Comparison of ENCODE assay signal across 13 mouse cellular contexts in the genomic region with DNA sequence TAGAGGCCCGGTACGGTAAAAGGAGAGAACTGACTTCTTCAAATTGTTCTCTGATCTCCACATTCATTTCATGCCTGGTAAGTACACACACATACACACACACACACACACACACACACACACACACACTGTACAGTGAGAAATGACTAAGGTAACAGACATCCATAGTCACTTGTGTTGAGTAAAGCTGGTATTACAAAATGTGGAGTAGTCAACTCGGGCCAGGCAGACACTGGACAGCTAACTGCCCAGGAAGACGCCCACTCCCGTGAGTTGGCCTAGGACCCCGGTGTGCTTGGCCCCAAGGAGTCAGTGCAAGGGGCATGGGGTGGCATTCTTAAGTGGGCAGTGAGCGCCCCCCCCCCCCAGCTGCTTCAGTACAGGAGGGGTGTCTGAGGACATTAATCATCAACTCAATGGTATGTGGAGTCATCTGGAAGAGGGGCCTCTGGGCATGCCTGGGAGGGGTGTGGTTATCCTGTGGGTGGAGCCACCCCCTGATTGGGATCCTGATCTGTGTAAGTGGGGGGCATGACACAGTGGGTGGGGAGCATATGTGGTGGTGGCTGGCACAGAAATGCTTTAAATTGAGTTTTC. TPM values are rescaled to one million over a fixed set of nuclear protein-coding genes. Genes with fewer than 3 reads are reported as not detected.
DNase-seq lines count a peak whose midpoint lies in the region; ATAC-seq and TF ChIP-seq lines count a peak whose summit lies in the region.
"Had no signal": no experiment of that assay in that cellular context is flagged by ENCODE, and none has a peak within 500 bp of the region (broad histone marks: within the 10 kb centered on the region; RNA-seq: fewer than 3 reads in every experiment).

No protein-coding gene starts in this region.

- in situ Hi-C loops in CH12.LX (cut with MboI; ENCODE audit: low pct_ligation_motif_present, low pct_unique_long_range_greater_than_20kb, low sequenced_read_pairs) (no loop called here), Patski (cut with MboI; ENCODE audit: low pct_unique_long_range_greater_than_20kb) (no loop called here)

- H3K36me3 ChIP-seq in liver, embryonic 15.5 days (replicated peaks) = no peaks in the 10 kb centered on the region
- no peaks in the 10 kb centered on the region for H3K36me3 ChIP-seq in liver, embryonic 12.5 days
- H3K36me3 ChIP-seq in CH12.LX (replicated peaks in 1 of 2; ENCODE audit: control insufficient read depth in 1 of 2, insufficient read depth in 1 of 2, low read length in 1 of 2) = no peaks in the 10 kb centered on the region
- H3K36me3 ChIP-seq: hindbrain, embryonic 12.5 days; neural tube, embryonic 15.5 days had no signal

- peaks cover 13% of the 10 kb centered on the region for H3K4me1 ChIP-seq in liver, embryonic 15.5 days (replicated peaks)
- H3K4me1 ChIP-seq in liver, embryonic 12.5 days = peaks cover 24% of the 10 kb centered on the region
- H3K4me1 ChIP-seq in CH12.LX (ENCODE audit: control insufficient read depth in 1 of 2, insufficient read depth in 2 of 2) = peaks cover 14 to 47% of the 10 kb centered on the region in 2 experiments

- CTCF ChIA-PET in Patski (lab: Charles Lee) = no interaction called here

- DNase-seq in CH12.LX (ENCODE audit: extremely low read depth) (no peak), Patski (ENCODE audit: low read depth, low spot score) (no peak)
- no peak for DNase-seq in spleen, adult 18-20 months
- DNase-seq: adrenal gland, postnatal 14 days; cerebellum, postnatal 10 days; lung, embryonic 14.5 days; thymus, adult 2 months had no signal

- no peak for TF ChIP-seq CTCF in CH12.LX (conservative IDR thresholded peaks at IDR 0.05 in 1 of 2, IDR thresholded peaks at IDR 0.05 in 1 of 2; ENCODE audit: low read depth in 2 of 2, low read length in 2 of 2)
- no peak for TF ChIP-seq CTCF in Patski (IDR thresholded peaks at IDR 0.05)

- TF ChIP-seq POLR2A in CH12.LX (IDR thresholded peaks at IDR 0.05; ENCODE audit: low read depth, low read length) = no peak

- no peak for TF ChIP-seq EP300 in CH12.LX (IDR thresholded peaks at IDR 0.05; ENCODE audit: low read length)

- ATAC-seq in liver, embryonic 15.5 days (ENCODE audit: insufficient read depth) = no peak
- ATAC-seq in liver, embryonic 12.5 days = no peak
- peak; percentile 42 for ATAC-seq in Patski
- ATAC-seq in megakaryocyte, adult 5-6 weeks (ENCODE audit: poor library complexity, severe bottlenecking) = peak; percentile 78
- ATAC-seq in activated CD4-positive, CD25-positive, alpha-beta regulatory T cell, adult 4 months = no peak

- POLR2A ChIA-PET in Patski (lab: Charles Lee) = interaction anchor here (0.6 kb wide), 2 partner anchors 41 to 69 kb away, joined by 3 read pairs; no protein-coding TSS in a partner anchor

- H3K9me3 ChIP-seq in liver, embryonic 15.5 days (replicated peaks) = no peaks in the 10 kb centered on the region
- H3K9me3 ChIP-seq in liver, embryonic 12.5 days (replicated peaks) = no peaks in the 10 kb centered on the region
- no peaks in the 10 kb centered on the region for H3K9me3 ChIP-seq in CH12.LX (replicated peaks; ENCODE audit: low read length)
- H3K9me3 ChIP-seq: hindbrain, embryonic 12.5 days; neural tube, embryonic 15.5 days had no signal

- no peak overlapping the region for H3K27ac ChIP-seq in liver, embryonic 15.5 days (replicated peaks)
- no peak overlapping the region for H3K27ac ChIP-seq in liver, embryonic 12.5 days
- H3K27ac ChIP-seq in CH12.LX (ENCODE audit: insufficient read depth, low read depth) = no peak overlapping the region
- H3K27ac ChIP-seq: hindbrain, embryonic 12.5 days; neural tube, embryonic 15.5 days had no signal

- H3K27me3 ChIP-seq in liver, embryonic 15.5 days = peaks cover 11% of the 10 kb centered on the region
- H3K27me3 ChIP-seq in liver, embryonic 12.5 days (replicated peaks) = peaks cover 11% of the 10 kb centered on the region
- H3K27me3 ChIP-seq in CH12.LX (replicated peaks) = no peaks in the 10 kb centered on the region
- no peaks in the 10 kb centered on the region for H3K27me3 ChIP-seq in Patski
- H3K27me3 ChIP-seq: hindbrain, embryonic 12.5 days; neural tube, embryonic 15.5 days had no signal

- H3K4me3 ChIP-seq in liver, embryonic 15.5 days (replicated peaks) = no peak overlapping the region
- no peak overlapping the region for H3K4me3 ChIP-seq in liver, embryonic 12.5 days
- H3K4me3 ChIP-seq in CH12.LX (replicated peaks in 1 of 3; ENCODE audit: low read depth in 2 of 3, low read length in 2 of 3, poor library complexity in 1 of 3) = no peak overlapping the region
- H3K4me3 ChIP-seq: hindbrain, embryonic 12.5 days; neural tube, embryonic 15.5 days had no signal

- no peak for TF ChIP-seq RAD21 in CH12.LX (IDR thresholded peaks at IDR 0.05; ENCODE audit: low read depth, low read length)

- H3K79me2 ChIP-seq in CH12.LX (replicated peaks; ENCODE audit: control insufficient read depth, extremely low read depth, insufficient read depth, poor library complexity, severe bottlenecking) = no peaks in the 10 kb centered on the region

- no peak overlapping the region for H3K9ac ChIP-seq in liver, embryonic 15.5 days
- H3K9ac ChIP-seq in liver, embryonic 12.5 days = no peak overlapping the region
- no peak overlapping the region for H3K9ac ChIP-seq in CH12.LX (ENCODE audit: insufficient read depth, low read depth)
- H3K9ac ChIP-seq: hindbrain, embryonic 12.5 days; lung, embryonic 14.5 days; neural tube, embryonic 15.5 days had no signal

- H3K4me2 ChIP-seq in liver, embryonic 15.5 days = 0 out of 2 replicates have a peak overlapping the region, but pooled peaks have one; percentile 6
- H3K4me2 ChIP-seq in liver, embryonic 12.5 days = no peak overlapping the region
- H3K4me2 ChIP-seq in CH12.LX (ENCODE audit: insufficient read depth, low read depth, poor library complexity, severe bottlenecking) = no peak overlapping the region
- H3K4me2 ChIP-seq: hindbrain, embryonic 12.5 days; lung, embryonic 14.5 days; neural tube, embryonic 15.5 days had no signal

- 77% methylated on average over 7 of the region's 7 CpGs for WGBS in liver, embryonic 15.5 days (ENCODE audit: insufficient replicate concordance)
- 63% methylated on average over 7 of the region's 7 CpGs for WGBS in liver, embryonic 12.5 days (ENCODE audit: insufficient replicate concordance)

- dilution Hi-C loops in CH12.LX (cut with MboI; ENCODE audit: extremely low pct_ligation_motif_present, extremely low pct_unique_long_range_greater_than_20kb, low sequenced_read_pairs) = no loop called here

TF ChIP-seq in CH12.LX, 34 proteins besides CTCF, POLR2A, EP300 and RAD21:
- no peak for TF ChIP-seq MAX (IDR thresholded peaks at IDR 0.05; ENCODE audit: low read length)
- TF ChIP-seq NRF1 (IDR thresholded peaks at IDR 0.05; ENCODE audit: low read depth, low read length) = no peak
- TF ChIP-seq UBTF (IDR thresholded peaks at IDR 0.05; ENCODE audit: low read depth, low read length) = no peak
- TF ChIP-seq IRF4 (IDR thresholded peaks at IDR 0.05; ENCODE audit: low read depth, low read length) = 0 out of 2 replicates have a peak, but pooled peaks have one; percentile 8
- no peak for TF ChIP-seq TCF12 (IDR thresholded peaks at IDR 0.05; ENCODE audit: low read depth, low read length)
- no peak for TF ChIP-seq MXI1 (IDR thresholded peaks at IDR 0.05; ENCODE audit: low read depth, low read length)

RNA-seq across cellular contexts. Expression of gene Psen2, which starts 25.7 kb away (rescaled TPM):
- 27.0 and 30.6 TPM in 2 replicates for polyA plus RNA-seq in liver, embryonic 15.5 days (2015; fragmentation: Nextera tagmentation; extraction: Ambion mirVana)
- polyA plus RNA-seq in liver, embryonic 12.5 days (2016; fragmentation: Nextera tagmentation; extraction: Ambion mirVana) = 20.9 and 21.3 TPM in 2 replicates
- total RNA-seq in CH12.LX (2012; rRNA removed) (36.8 and 45.3 TPM in 2 replicates), CH12.LX (2014; rRNA removed) (23.4 and 24.2 TPM in 2 replicates)
- polyA plus RNA-seq in CH12.LX (2012; ENCODE audit: insufficient read length, low read depth) (46.1 and 47.6 TPM in 2 replicates), Patski (2021) (20.6 TPM)
- 14.0 and 17.3 TPM in 2 replicates for total RNA-seq in megakaryocyte, adult 5-6 weeks (2015)
- total RNA-seq in megakaryocyte, adult 5-6 weeks (2017) = 13.6 and 18.9 TPM in 2 replicates
- 100 to 1,000 TPM; 109 to 116 TPM for polyA plus RNA-seq in activated CD4-positive, CD25-positive, alpha-beta regulatory T cell, adult 4 months (2017; shearing (Covaris generic))

RNA-seq across cellular contexts. Expression of gene Itpkb, which starts 41.3 kb away (rescaled TPM):
- 1.3 and 1.6 TPM in 2 replicates for polyA plus RNA-seq in liver, embryonic 15.5 days (2015; fragmentation: Nextera tagmentation; extraction: Ambion mirVana)
- 4.0 and 4.3 TPM in 2 replicates for polyA plus RNA-seq in liver, embryonic 12.5 days (2016; fragmentation: Nextera tagmentation; extraction: Ambion mirVana)
- 8.4 and 10.6 TPM in 2 replicates for total RNA-seq in CH12.LX (2012; rRNA removed)
- 3.9 and 4.2 TPM in 2 replicates for total RNA-seq in CH12.LX (2014; rRNA removed)
- 13.5 and 14.4 TPM in 2 replicates for polyA plus RNA-seq in CH12.LX (2012; ENCODE audit: insufficient read length, low read depth)
- 15.4 TPM for polyA plus RNA-seq in Patski (2021)
- 11.5 and 12.9 TPM in 2 replicates for total RNA-seq in megakaryocyte, adult 5-6 weeks (2015)
- 10.9 and 13.6 TPM in 2 replicates for total RNA-seq in megakaryocyte, adult 5-6 weeks (2017)
- polyA plus RNA-seq in activated CD4-positive, CD25-positive, alpha-beta regulatory T cell, adult 4 months (2017; shearing (Covaris generic)) = 10 to 100 TPM; 29.8 to 38.2 TPM

Comparison
In these comparisons a context has a peak if more than half of its experiments do, and no peak if none do; other contexts are left out.
1. ATAC-seq: peak in Patski (single experiment) and megakaryocyte, adult 5-6 weeks (single experiment); none in liver, embryonic 15.5 days (single experiment), liver, embryonic 12.5 days (single experiment) and activated CD4-positive, CD25-positive, alpha-beta regulatory T cell, adult 4 months (single experiment).